Mouse (Mus musculus) Muller cell, postnatal 12 days (primary cell): ENCODE results near the gene A530032D15Rik.
"Not testable (repeated sequence)": the region's sequence is repeated elsewhere in the genome, so short reads cannot be mapped to it uniquely, and the experiment has no call there.

Source experiments
- DNase-seq: peaks from one replicate; pipeline ENCODE4 v3.0.0-alpha.2; 2015; ENCODE audit errors: inconsistent ontology term

A530032D15Rik gene

GRCm38 (mm10) chr1:85109753-85110152 lies at the start of gene A530032D15Rik:
A530032D15Rik (minus strand) TSS chr1:85109853.
- not testable (repeated sequence) for DNase-seq

- DNase-seq = not testable (repeated sequence)
Observed at GRCm38 (mm10) chr1:85155151-85155550, 45.5 kb upstream of the A530032D15Rik start.

DNA sequence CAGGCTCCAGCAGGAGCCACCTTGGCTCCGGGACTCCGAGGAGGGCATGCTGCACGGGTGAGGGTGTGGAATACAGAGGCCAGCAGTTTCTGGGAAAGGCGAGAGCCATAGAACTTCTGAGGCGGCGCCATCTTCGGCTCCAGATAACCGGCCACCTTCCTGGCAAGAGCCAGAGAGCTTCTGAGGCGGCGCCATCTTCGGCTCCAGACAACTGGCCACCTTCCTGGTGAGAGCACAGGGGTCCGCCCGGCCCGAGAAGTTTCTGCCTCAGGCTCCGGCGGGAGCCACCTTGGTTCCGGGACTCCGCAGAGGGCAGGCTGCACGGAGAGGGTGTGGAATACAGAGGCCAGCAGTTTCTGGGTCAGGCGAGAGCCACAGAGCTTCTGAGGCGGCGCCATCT lies 24.0 kb upstream of the A530032D15Rik start:
- not testable (repeated sequence) for DNase-seq

- DNase-seq = not testable (repeated sequence)
Observed at GRCm38 (mm10) chr1:85121841-85122240, 12.2 kb upstream of the A530032D15Rik start.

DNA sequence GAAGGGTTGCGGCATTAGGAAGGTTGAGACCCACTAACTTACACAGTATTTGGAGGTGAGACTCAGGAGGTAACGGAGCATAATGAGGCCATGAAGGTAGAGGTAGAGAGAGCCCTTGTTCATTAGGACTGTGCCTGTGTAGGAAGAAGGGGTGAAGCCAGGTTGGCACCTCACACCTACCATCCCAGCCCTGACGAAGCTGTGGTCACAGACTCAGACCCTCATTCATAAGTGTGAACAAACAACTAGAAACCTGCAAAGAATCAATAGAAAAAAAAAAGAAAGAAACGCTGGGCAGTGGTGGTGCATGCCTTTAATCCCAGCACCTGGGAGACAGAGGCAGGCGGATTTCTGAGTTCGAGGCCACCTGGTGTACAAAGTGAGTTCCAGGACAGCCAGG lies 8.7 kb upstream of the A530032D15Rik start:
- not testable (repeated sequence) for DNase-seq

- not testable (repeated sequence) for DNase-seq
Observed at GRCm38 (mm10) chr1:85117537-85117936, 7.9 kb upstream of the A530032D15Rik start.

- not testable (repeated sequence) for DNase-seq
Observed at GRCm38 (mm10) chr1:85114666-85115402, 5.2 kb upstream of the A530032D15Rik start.

GRCm38 (mm10) chr1:85114078-85114477 lies 4.4 kb upstream of the A530032D15Rik start:
- not testable (repeated sequence) for DNase-seq

- DNase-seq = not testable (repeated sequence)
Observed at GRCm38 (mm10) chr1:85112889-85113288, 3.2 kb upstream of the A530032D15Rik start.

GRCm38 (mm10) chr1:85112266-85112665 lies 2.6 kb upstream of the A530032D15Rik start:
- DNase-seq = not testable (repeated sequence)

DNA sequence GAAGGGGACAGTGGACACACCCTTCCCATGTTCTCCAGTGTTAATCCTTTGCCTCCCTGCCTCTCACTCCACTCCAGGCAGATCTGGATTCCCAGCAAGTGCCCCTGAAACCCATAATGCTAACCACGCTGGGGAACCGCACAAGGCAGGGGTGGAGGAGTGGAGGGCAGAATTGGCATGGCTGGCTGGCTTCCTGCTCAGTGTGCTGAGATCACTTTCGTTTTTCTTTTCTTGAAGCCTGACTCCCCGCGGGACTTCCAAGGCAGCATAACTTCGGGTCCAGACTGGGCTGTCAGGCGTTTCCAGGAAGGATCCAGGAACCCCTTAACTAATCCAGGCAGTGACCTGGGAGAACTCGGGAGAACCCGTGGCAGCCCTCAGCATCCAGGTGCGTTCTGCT lies 1.9 kb upstream of the A530032D15Rik start:
- not testable (repeated sequence) for DNase-seq

DNA sequence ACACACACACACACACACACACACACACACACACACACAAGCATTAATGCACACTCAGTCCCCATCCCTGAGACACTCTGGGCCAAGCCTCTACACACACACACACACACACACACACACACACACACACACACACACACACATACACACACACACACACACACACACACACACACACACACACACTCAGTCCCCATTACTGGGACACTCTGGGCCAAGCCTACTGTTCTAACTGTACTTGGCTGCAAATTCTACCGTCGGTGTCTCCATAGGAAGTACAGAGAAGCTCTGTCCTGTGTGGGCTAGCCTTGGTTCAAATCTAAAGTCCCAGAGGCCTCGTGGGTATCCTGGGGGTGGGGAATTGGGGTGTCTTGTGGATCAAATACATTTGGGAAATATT lies 1.2 kb upstream of the A530032D15Rik start:
- DNase-seq = not testable (repeated sequence)

DNA sequence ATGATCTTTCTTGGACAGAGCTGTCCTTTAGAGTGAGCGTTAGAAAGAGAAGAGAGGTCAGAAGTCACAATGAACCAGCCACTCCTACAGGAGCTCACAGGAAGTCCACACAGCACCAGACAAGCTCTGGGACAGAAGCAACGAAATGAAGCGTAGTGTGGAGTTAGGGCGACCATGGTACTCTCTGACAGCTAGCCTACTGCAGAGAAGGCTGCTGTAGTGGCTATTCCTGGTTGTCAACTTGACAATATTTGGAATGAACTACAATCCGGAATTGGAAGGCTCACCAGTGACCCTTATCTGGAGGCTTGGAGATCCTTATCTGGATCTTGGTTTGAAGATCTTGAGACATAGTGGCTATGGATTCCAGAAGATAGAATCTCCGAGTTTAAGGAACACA lies 3.6 kb downstream of the A530032D15Rik start:
- not testable (repeated sequence) for DNase-seq

DNA sequence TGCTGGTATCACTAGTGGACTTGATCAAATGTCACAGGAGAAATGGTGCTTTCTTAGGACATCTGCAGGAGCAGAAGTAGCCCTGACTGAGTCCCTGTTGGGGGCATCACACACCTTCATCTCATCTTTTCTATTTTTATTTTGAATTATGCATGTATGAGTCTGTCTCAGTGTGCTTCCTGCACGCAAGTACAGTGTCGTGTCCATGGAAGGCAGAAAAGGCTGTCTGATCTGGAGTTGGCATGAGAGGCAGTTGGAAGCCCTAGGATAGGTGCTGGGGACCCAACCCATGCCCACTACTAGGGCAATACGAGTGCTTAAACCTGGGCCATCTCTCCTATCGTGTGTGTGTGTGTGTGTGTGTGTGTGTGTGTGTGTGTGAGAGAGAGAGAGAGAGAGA lies 4.3 kb downstream of the A530032D15Rik start:
- not testable (repeated sequence) for DNase-seq

DNA sequence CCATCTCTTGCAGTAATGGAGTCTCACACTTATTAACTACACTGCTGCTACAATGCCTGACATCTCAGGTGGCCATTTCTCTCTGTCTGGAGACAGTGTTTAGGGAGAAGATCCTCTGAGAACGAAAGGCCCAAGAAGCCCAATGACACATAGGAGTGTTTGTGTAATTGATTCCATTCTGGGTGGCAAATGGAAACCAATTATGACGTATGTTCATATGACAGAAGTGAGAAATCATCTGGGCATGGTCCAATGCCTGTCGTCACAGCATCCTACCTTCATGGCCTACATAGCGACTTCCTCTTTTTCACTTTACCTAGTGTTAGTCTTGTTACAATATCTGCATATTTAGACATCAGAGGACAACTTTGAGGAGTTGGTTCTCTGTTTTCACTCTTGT lies 7.9 kb downstream of the A530032D15Rik start:
- DNase-seq = not testable (repeated sequence)

- DNase-seq = not testable (repeated sequence)
Observed at GRCm38 (mm10) chr1:85099864-85100263, 9.8 kb downstream of the A530032D15Rik start, which contains the start of gene Gm10553. Gm10553 (plus strand) TSS chr1:85100164.

GRCm38 (mm10) chr1:85099081-85099480 lies 10.6 kb downstream of the A530032D15Rik start:
- DNase-seq = not testable (repeated sequence)

GRCm38 (mm10) chr1:85093011-85093572 lies 16.6 kb downstream of the A530032D15Rik start:
- DNase-seq = not testable (repeated sequence)

DNA sequence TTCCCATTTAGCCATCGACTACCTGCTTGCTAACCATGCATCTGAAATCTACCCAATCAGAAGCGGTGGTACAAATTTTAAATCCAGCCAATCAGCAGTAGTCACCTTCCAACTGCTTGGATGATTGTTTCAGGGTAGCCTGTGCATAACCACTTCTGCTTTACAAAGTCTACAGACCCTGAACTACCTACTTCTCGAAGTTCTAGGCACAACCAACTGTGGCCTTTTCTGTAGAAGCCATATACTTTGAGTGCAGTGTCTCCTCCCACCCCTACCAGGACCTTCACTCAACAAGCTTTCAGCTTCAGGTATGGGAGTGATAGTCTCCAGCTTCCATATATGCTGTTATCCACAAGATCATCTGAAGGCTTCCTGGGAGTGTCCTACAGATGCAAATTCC lies 17.5 kb downstream of the A530032D15Rik start:
- not testable (repeated sequence) for DNase-seq

GRCm38 (mm10) chr1:85086211-85086610 lies 23.4 kb downstream of the A530032D15Rik start:
- not testable (repeated sequence) for DNase-seq

GRCm38 (mm10) chr1:85084803-85085202 lies 24.9 kb downstream of the A530032D15Rik start:
- not testable (repeated sequence) for DNase-seq

- DNase-seq = not testable (repeated sequence)
Observed at GRCm38 (mm10) chr1:85073099-85073498, 36.6 kb downstream of the A530032D15Rik start.

- not testable (repeated sequence) for DNase-seq
Observed at GRCm38 (mm10) chr1:85071690-85072089, 38.0 kb downstream of the A530032D15Rik start.
